Mouse (Mus musculus) liver, embryonic 14.5 days (tissue): ENCODE measurements around the gene Acot8. TPM values are rescaled to one million over a fixed set of nuclear protein-coding genes. Genes with fewer than 3 reads are reported as not detected.
"Not testable (repeated sequence)": the region's sequence is repeated elsewhere in the genome, so short reads cannot be mapped to it uniquely, and the experiment has no call there.

Experiments
- ATAC-seq: fragments of 200-750 bp; cut with Nextera tagmentation; 2 replicates; pipeline ENCODE4 v1.8.0; 2017; ENCODE audit warnings: moderate number of reproducible peaks, mild to moderate bottlenecking, moderate library complexity; ENCODE audit not compliant: insufficient read depth
- DNase-seq, 3 experiments: peaks; one replicate each; pipeline ENCODE4 v3.0.0-alpha.2; 2012 to 2013; ENCODE audit warnings: low read depth in 3 of 3, low spot score in 3 of 3
- H3K27ac ChIP-seq: fragments of 300-500 bp; sonication (generic); 2 replicates; pipeline ENCODE4 v1.5.1; 2014; ENCODE audit warnings: moderate library complexity, mild to moderate bottlenecking, control low read depth, inconsistent platforms
- H3K27me3 ChIP-seq: fragments of 300-500 bp; sonication (generic); 2 replicates; pipeline ENCODE4 v1.6.1; 2014; ENCODE audit warnings: mild to moderate bottlenecking, low read length, moderate library complexity; ENCODE audit not compliant: control insufficient read depth, insufficient read depth
- H3K36me3 ChIP-seq: fragments of 300-500 bp; sonication (generic); replicated peaks from 2 replicates; pipeline ENCODE4 v1.6.1; 2014; ENCODE audit warnings: low read depth; ENCODE audit not compliant: control insufficient read depth, insufficient read depth
- H3K4me1 ChIP-seq, 2 experiments: fragments of 200-500 bp in 1 of 2; fragments of 300-500 bp in 1 of 2; sonication (generic) in 1 of 2; replicated peaks; 2 replicates each; pipeline ENCODE4 v1.6.1; 2012 to 2014; ENCODE audit warnings: antibody characterized with exemption in 1 of 2, inconsistent platforms in 1 of 2, low read length in 1 of 2; ENCODE audit not compliant: control insufficient read depth in 2 of 2, insufficient read depth in 2 of 2
- H3K4me2 ChIP-seq: fragments of 300-500 bp; sonication (generic); 2 replicates; pipeline ENCODE4 v1.6.1; 2014; ENCODE audit warnings: low read depth, mild to moderate bottlenecking, control low read depth, moderate library complexity
- H3K4me3 ChIP-seq, 2 experiments: fragments of 200-500 bp in 1 of 2; fragments of 300-500 bp in 1 of 2; sonication (generic) in 1 of 2; 2 replicates each; pipeline ENCODE4 v1.5.1; 2012 to 2014; ENCODE audit warnings: low read depth in 2 of 2, low read length in 2 of 2, mild to moderate bottlenecking in 2 of 2, control low read depth in 1 of 2, inconsistent platforms in 1 of 2, moderate library complexity in 1 of 2; ENCODE audit not compliant: insufficient read depth in 1 of 2
- H3K9ac ChIP-seq: fragments of 300-500 bp; sonication (generic); replicated peaks from 2 replicates; pipeline ENCODE4 v1.6.1; 2014; ENCODE audit warnings: mild to moderate bottlenecking, control low read depth, moderate library complexity
- H3K9me3 ChIP-seq: fragments of 300-500 bp; sonication (generic); 2 replicates; pipeline ENCODE4 v1.6.1; 2016; ENCODE audit warnings: low read length, mixed read lengths; ENCODE audit not compliant: control insufficient read depth
- CTCF ChIP-seq: IDR thresholded peaks from 2 replicates; pipeline ENCODE4 v1.5.1; 2016; ENCODE audit warnings: antibody characterized with exemption, low read depth, control low read depth
- EP300 ChIP-seq: IDR thresholded peaks from 2 replicates; pipeline ENCODE4 v1.6.1; 2016; ENCODE audit warnings: antibody characterized with exemption, low read depth
- WGBS: fragments of 180-500 bp; shearing (Covaris S2); extraction: QIAGEN DNeasy Blood & Tissue Kit; methylation state at CpG from one replicate; pipeline ENCODE4 v1.1.7; 2014; ENCODE audit not compliant: insufficient replicate concordance; 5-methylcytosine and 5-hydroxymethylcytosine counted together
- polyA plus RNA-seq, 2 experiments: library from polyadenylated mRNA; depleted of rRNA in 1 of 2; stranded (reverse) in 1 of 2; unstranded in 1 of 2; fragments of >200 nt; fragmentation: Nextera tagmentation in 1 of 2; extraction: Ambion mirVana in 1 of 2; gene quantifications; 2 replicates each; pipeline versions ENCODE4 v1.2.1 to v1.2.3; 2012 to 2014

The Acot8 gene
- polyA plus RNA-seq, 2 experiments: 13.5 to 20.6 TPM

GRCm38 (mm10) chr2:164803921-164804313 lies 765 bp downstream of the Acot8 start:
- DNase-seq (no peak), ATAC-seq (no peak)
- H3K4me1 ChIP-seq: peaks cover 12 to 13% of the 10 kb centered on the region in 2 experiments
- 57% methylated on average over 1 of the region's 1 CpGs for WGBS
- H3K27me3 ChIP-seq: no peaks in the 10 kb centered on the region
- H3K9me3 ChIP-seq: no peaks in the 10 kb centered on the region
- TF ChIP-seq EP300 (no peak), CTCF (no peak; the same call in 1 of the 2 replicates)
- peak overlapping the region; percentile 93 for H3K9ac ChIP-seq
- peaks cover 14% of the 10 kb centered on the region for H3K36me3 ChIP-seq
- H3K4me2 ChIP-seq: peak overlapping the region; percentile 90
- peak overlapping the region; percentile 80 for H3K27ac ChIP-seq
- peak overlapping the region; percentile 95 to 99 for H3K4me3 ChIP-seq

GRCm38 (mm10) chr2:164803201-164803920 lies 1.3 kb downstream of the Acot8 start:
- ATAC-seq: no peak
- Histone ChIP-seq H3K4me2 (peak overlapping the region; percentile 90), H3K27ac (peak overlapping the region; percentile 80), H3K9me3 (no peaks in the 10 kb centered on the region), H3K36me3 (peaks cover 12% of the 10 kb centered on the region), H3K4me1 (peaks cover 12 to 13% of the 10 kb centered on the region in 2 experiments), H3K4me3 (peak overlapping the region; percentile 95 to 99), H3K27me3 (no peaks in the 10 kb centered on the region), H3K9ac (peak overlapping the region; percentile 93)
- no peak for DNase-seq
- TF ChIP-seq EP300 (no peak), CTCF (no peak)
- WGBS: 77% methylated on average over 16 of the region's 16 CpGs

GRCm38 (mm10) chr2:164800252-164801004 lies 4.3 kb downstream of the Acot8 start:
- Histone ChIP-seq H3K36me3 (peaks cover 28% of the 10 kb centered on the region), H3K4me1 (peaks cover 7 to 8% of the 10 kb centered on the region in 2 experiments), H3K9ac (no peak overlapping the region), H3K4me2 (no peak overlapping the region), H3K9me3 (no peaks in the 10 kb centered on the region), H3K4me3 (no peak overlapping the region), H3K27me3 (no peaks in the 10 kb centered on the region), H3K27ac (no peak overlapping the region)
- 83% methylated on average over 13 of the region's 13 CpGs for WGBS
- TF ChIP-seq CTCF: no peak
- no peak for TF ChIP-seq EP300
- DNase-seq (no peak), ATAC-seq (no peak)

GRCm38 (mm10) chr2:164798554-164798953 lies 6.1 kb downstream of the Acot8 start:
- H3K4me3 ChIP-seq, ATAC-seq, H3K27ac ChIP-seq, DNase-seq, H3K9me3 ChIP-seq, H3K4me1 ChIP-seq, H3K9ac ChIP-seq, H3K4me2 ChIP-seq, H3K27me3 ChIP-seq: not testable (repeated sequence)
- H3K36me3 ChIP-seq: peaks cover 38% of the 10 kb centered on the region
- peak; percentile 54 for TF ChIP-seq CTCF
- WGBS: 68% methylated on average over 6 of the region's 6 CpGs

GRCm38 (mm10) chr2:164795868-164796267 lies 8.8 kb downstream of the Acot8 start:
- Histone ChIP-seq H3K36me3 (peaks cover 39% of the 10 kb centered on the region), H3K9ac (no peak overlapping the region), H3K9me3 (no peaks in the 10 kb centered on the region), H3K4me2 (no peak overlapping the region), H3K27ac (no peak overlapping the region), H3K4me1 (no peaks in the 10 kb centered on the region; a peak in 1 of 4 replicates), H3K27me3 (no peaks in the 10 kb centered on the region), H3K4me3 (no peak overlapping the region)
- WGBS: 75% methylated on average over 4 of the region's 4 CpGs
- no peak for ATAC-seq
- no peak for TF ChIP-seq EP300
- TF ChIP-seq CTCF: no peak
- no peak for DNase-seq
